Mouse (Mus musculus) mouse embryonic stem cell (cell line): Measurements from ENCODE around the gene Stk11.
"Not testable (repeated sequence)": the region's sequence is repeated elsewhere in the genome, so short reads cannot be mapped to it uniquely, and the experiment has no call there.

Experiments used
- in situ Hi-C, 2 experiments: fragments of 300-500 bp; cut with MboI; formaldehyde crosslinking; loops; 1 replicate in 1 of 2; 3 replicates in 1 of 2; pipeline ENCODE4 v1.14.3; 2019 to 2020; ENCODE audit warnings: low sequenced_read_pairs in 2 of 2, low pct_unique_long_range_greater_than_20kb in 1 of 2, mixed read lengths in 1 of 2; ENCODE audit not compliant: unreplicated experiment in 1 of 2

Gene Stk11

DNA sequence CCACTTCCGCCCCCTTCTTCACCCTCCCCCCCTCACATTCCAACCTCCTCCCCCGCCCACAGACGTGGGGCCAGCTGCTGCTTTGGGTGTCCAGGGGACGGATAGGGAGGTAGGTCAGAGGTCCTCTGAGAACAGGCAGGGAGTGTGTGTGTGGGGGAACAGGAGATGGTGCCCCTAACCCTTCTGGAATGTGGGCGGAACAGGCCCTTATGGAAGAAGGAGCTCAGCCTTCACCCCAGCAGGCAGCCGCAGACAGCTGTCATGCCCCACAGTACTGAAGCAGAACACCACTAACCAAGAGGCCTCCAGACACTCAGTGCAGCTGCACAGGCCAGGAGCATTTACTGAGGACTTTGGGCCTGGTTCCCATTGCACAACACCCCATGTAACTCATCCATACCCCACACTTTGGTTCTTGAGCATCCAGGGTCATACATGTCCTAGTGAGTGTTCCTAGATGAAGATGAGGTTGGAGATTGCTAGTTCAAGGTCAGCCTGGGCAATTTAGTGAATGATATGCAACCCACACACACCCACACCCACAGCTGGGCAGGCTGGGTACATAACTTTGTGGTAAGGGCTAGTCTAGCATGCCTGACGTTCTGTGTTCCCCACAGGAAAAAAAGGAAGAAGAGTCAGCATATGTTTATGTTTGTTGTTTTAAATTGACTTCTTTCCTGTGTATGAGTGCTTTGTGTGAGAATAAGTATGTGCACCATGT, 46.1 kb downstream of the Stk11 start:
- in situ Hi-C loops: no loop called here

- in situ Hi-C loops: no loop called here
Observed at GRCm38 (mm10) chr10:80162243-80162608, 46.6 kb downstream of the Stk11 start.

DNA sequence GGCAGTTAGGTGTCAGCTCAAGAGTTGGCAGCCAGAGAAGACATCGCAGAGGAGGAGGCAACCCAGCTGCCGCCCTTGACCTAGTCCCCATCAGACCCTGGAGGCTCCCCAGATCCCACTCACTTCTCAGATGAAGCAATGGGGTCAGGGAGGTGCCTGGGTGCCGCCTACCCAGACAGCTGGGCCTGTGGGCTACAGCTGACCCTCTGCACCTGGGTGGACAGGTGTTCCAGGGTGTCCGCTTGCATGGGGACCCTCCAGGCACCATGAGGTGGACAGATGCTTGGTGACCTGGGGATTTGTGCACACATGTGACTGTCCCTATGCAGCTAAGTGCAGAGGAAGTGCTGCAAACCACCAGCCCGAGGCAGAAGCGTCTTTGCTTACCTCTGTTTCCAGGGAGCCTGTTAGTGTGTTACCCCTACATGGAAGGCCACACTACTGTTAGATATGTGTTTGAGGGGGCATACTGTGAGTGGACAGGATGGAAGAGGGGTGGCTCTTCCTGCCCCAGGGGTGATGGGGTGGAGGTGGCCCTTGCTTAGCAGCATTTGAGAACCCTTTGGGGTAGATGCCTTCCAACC, 47.2 kb downstream of the Stk11 start:
- in situ Hi-C loops: no loop called here

DNA sequence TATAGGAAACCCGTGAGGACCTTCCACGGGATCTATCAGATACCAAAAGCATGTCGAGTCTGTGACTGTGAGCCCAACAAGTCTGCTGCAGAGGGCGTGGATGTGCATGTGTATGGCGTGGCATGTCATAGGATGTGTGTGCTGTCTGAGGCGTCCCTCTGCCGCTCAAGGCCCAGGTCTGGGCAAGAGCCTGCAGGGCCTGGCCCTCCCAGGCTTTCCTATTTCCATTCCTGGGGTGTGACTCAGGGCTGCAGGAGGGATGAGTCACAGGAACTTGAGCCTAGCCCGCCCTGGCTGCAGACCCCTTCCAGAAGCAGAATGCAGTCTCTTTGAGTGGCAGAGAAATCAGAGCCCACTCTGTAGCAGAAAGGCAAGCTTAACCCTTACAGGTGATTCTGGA, 48.1 kb downstream of the Stk11 start:
- in situ Hi-C loops: no loop called here

- in situ Hi-C loops: no loop called here
Observed at GRCm38 (mm10) chr10:80164161-80164997, 48.8 kb downstream of the Stk11 start.

GRCm38 (mm10) chr10:80164998-80165344, 49.4 kb downstream of the Stk11 start:
- in situ Hi-C loops: no loop called here

- in situ Hi-C loops: no loop called here
Observed at GRCm38 (mm10) chr10:80165392-80166128, 50.0 kb downstream of the Stk11 start, which contains the start of gene Cirbp. TSS of gene Cirbp (plus strand) at chr10:80165985.

GRCm38 (mm10) chr10:80166136-80166535, 50.5 kb downstream of the Stk11 start:
- in situ Hi-C loops: not testable (repeated sequence)

GRCm38 (mm10) chr10:80167460-80168037, 51.9 kb downstream of the Stk11 start:
- in situ Hi-C loops: no loop called here

DNA sequence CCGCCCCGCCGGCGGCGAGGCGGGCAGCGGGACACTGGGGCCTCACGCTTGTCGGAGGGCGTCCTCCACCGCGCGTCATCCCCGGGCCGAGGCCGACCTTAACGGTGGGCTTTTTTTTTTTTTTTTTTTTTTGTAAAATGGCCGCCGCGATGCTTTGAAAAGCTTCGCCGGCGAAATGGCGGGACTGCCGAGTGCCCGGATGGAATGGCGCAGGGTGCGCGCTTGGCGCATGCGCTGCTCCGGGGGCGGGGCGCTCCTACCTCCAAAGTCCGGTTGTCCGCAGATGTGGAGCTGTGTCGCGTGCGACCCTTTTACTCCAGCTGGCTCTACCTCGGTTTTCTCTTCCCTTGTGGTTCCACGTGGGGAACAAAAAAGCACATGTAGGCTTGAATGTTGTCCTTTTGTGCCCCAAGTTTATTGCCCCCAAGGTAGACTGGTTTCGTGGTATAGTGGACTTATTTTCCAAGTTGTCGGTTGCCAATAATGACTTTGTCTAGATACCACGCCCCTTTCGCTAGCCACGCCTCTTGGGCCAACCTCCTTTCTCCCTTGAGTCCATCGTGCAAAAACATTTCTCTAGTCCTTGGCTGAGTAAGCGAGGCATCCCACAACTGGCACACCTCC, 52.5 kb downstream of the Stk11 start:
- in situ Hi-C loops: no loop called here

- in situ Hi-C loops: no loop called here
Observed at GRCm38 (mm10) chr10:80169070-80169469, 53.5 kb downstream of the Stk11 start.

GRCm38 (mm10) chr10:80169651-80170050, 54.0 kb downstream of the Stk11 start:
- in situ Hi-C loops: no loop called here

DNA sequence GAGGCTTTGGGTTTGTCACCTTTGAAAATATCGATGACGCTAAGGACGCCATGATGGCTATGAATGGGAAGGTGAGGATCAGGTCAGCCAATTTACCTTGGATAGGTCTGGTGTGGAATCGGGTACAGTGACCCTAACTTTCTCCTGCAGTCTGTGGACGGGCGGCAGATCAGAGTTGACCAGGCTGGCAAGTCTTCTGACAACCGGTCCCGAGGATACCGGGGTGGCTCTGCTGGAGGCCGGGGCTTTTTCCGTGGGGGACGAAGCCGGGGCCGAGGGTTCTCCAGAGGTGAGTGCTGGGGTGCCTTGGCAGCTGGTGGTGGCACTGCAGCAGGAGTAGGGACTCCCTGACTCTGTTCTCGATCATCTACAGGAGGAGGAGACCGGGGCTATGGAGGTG, 54.4 kb downstream of the Stk11 start:
- in situ Hi-C loops: no loop called here

DNA sequence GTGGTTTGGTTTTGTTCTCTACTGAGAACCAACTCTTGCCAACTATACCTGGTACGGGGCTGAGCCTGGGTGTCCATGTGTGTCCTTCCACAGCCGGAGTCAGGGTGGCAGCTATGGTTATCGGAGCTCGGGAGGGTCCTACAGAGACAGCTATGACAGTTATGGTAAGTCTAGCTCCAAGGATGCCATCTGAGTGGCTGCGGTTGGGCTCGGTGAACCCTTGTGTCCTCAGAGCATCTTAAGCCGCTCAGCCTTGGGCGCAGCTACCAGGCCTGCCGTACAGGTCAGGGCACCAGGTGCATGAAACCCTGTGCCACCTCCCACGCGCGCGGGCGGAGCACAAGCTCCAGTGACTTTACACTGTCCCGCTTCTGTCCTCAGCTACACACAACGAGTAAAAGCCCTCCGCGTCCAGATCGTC, 55.0 kb downstream of the Stk11 start:
- in situ Hi-C loops: no loop called here

- in situ Hi-C loops: no loop called here
Observed at GRCm38 (mm10) chr10:80171252-80171651, 55.6 kb downstream of the Stk11 start.

- in situ Hi-C loops: no loop called here
Observed at GRCm38 (mm10) chr10:80171760-80172526, 56.3 kb downstream of the Stk11 start.

GRCm38 (mm10) chr10:80172527-80173292, 57.1 kb downstream of the Stk11 start, which contains the start of gene 1600002K03Rik:
TSS of gene 1600002K03Rik (plus strand) at chr10:80172944.
- in situ Hi-C loops: no loop called here
